Mouse (Mus musculus) T-helper 2 cell (primary cell): ENCODE data around the gene Adgrg5.

Source experiments
- in situ Hi-C: fragments of 300-600 bp; cut with MboI, MseI; formaldehyde crosslinking; loops from one replicate; pipeline ENCODE4 v1.15.1; 2025; ENCODE audit warnings: high pct_unique_total_duplicates

The Adgrg5 gene

DNA sequence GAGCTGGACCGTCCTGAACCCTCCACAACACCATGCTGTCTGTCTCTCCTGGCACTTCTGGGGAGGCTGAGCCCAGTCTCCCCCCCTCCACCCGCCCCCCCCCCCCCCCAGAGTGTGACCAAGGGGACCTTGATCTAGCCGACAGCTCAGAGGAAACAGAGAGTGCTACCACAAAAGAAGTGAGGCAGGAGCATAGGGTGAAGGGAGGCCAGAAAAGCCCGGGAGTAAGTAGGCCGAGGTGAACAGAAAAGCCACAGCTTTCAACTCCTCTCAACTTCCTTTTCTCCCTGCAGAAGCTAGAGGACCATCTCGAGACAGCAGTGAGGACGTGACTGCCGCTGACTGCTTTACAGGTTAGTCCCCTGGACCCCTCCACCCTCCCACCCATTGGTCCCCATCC, at the start of gene Adgrg5:
Gene Adgrg5, plus strand, starts transcription at position 290 of the 400 bp plus-strand sequence.
- in situ Hi-C loops, result no loop called here

DNA sequence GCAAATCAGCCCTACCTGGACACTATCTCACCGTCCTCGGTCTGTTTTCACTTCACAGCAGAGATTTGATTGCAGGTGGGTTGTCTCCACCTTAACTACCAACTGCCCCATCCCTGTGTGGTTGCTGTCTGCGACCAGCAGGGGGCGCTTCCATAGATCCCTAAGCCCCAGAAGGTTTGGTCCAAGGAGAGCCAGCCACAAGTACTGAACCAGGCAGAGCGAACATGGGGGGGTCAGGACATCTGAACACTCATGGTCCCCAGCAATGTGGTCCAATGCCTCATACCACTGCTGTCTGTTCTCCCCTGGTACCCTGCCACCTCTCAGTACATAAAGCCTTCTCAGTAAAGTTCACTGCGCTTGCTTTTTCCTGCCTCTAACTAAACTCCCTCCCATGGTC, 49.1 kb upstream of the Adgrg5 start:
- in situ Hi-C loops, result no loop called here

DNA sequence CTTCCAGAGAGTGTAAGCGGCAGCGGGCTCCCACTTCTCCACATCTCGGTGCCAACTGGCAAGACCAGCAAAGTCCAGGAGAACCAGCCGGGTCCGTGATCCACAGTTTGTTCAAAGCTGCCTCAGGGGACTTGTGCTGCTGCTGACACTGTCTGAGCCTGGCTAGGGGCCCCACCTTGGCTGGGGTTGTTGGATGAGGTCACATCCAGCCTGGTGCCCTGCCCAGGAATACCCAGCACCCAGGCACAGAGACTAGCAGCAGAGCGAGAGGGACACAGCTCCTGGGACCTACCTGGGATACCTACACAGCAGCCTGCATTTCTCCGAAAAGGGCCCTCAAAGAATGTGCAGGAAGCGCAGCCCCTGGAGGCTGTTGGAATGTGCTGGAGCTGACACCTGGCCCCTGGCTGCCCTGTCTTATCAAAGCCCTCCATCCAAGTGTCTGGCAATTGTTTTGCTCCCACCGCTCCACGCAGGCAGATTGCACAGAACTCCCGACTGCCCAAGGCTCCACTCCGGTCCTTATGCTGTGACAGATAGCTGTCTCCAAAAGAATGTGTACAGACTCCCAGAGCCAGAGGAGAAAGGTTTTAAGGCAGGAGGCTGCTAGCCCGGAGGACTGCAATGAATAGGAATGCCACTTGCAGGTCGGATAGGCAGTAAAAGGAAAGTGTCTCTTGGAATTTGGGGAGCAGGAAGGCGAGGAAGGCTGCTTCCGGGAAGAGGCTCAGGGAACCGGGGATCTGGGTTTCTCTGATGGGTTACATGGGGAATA, 48.2 kb upstream of the Adgrg5 start:
- in situ Hi-C loops, result no loop called here

DNA sequence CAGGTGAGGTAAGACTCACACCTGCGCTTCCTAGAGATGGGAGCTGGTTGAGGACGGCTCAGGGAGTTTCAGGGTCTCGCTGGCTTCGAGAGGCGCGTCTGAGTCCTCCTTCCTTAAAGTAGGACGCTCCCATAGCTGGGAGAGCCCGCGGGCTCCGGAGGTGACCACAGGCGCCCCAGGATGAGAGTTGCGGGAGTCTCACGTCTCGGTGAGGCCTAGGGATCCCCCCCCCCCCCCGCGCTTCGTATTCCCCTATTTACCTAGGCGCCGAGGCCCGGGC, 47.7 kb upstream of the Adgrg5 start:
- in situ Hi-C loops, result no loop called here

DNA sequence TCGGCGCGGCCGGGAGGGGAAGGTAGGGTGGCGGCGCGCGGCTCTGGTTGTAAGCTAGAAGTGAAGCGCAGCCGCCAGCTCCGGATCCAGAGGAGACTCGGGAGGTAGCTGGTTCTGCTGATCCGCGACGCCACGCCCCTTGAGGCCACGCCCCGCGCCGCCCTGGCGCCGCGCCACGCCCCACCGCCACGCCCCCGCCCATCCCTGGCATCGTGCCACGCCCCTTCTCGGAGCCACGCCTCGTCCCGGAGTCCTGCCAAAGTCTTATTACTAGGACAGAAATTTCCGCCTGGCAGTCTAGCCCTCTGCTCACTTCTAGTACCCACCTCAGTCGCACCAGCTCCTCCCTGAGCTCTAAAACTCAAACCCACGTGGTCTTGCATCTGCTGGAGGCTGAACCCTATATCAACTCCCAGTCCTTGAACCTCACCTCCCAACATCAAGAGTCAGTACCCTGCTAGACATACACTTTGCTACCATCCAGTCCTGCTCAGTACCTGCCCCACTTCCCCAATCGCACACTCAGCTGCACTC, 47.2 kb upstream of the Adgrg5 start, which contains the start of gene Dok4:
Gene Dok4, minus strand, starts transcription at position 134 of the 534 bp plus-strand sequence.
- in situ Hi-C loops, result no loop called here

DNA sequence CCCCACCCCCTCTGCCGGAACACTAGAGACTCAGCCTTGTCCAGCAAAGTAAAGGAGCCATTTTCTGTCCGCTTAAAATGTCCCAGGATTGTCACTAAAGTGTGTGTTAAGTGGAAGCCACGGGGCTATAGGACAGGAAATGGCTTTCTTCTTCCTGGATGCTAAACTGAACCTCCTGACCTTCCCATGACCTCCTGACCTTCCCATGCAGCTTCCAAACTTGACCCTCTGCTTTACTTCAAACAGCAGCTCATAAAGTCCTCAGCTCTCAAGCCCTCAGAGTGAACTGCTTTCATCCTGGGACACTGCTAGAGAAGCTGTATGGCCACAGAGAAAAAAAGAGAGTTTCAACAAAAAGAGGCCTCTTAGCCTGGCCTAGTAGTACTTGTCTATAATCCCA, 46.7 kb upstream of the Adgrg5 start:
- in situ Hi-C loops, result no loop called here

DNA sequence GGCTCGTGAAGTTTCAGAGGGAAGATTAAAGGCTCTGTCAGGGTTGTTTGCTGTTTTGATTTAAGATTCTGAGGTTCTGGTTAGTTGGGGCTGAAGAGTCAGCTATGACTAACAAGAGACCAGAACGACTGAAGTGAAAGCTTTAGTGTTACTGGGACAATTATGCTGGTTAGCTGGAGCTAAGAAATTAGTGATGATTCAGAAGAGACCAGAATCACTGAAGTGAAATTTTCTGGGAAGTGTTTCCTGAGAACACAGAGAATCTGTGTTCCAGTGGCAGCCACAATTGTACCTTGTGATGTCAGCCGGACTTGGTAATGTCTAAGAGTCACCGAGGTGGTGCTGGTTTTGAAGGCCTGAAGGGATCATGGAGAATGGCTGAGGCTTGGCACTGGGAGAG, 42.8 kb upstream of the Adgrg5 start:
- in situ Hi-C loops, result no loop called here

DNA sequence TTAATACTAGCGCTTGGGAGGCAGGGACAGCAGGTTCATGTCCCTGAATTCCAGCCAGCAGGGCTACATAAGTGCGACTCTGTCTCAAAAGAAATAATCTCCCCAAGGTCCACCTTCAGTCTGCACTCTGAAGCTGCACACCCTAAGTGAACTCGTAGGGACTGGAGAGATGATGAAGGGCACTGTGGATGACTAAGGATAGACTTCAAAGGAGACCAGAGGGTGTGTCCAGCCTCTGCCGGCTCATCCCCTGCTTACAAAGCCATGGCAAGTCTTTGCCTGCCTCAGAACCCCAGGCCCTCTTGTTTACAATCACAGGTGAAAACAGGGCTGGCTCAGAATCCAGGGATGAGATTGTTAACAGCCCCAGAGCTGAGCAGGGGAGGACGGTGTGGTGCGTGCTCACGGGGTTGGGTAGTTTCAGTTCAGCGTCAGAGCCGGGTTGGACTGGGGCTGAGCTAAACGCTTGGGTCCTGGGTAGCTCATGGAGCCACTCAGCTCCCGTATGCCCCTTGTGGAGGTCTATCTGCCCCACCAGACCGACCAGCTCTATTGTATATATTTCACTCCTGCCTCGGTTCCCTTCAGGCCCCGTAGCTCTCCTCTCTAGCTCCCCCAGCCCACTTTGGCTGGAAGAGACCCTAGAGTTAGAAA, 35.0 kb upstream of the Adgrg5 start:
- in situ Hi-C loops, result no loop called here

DNA sequence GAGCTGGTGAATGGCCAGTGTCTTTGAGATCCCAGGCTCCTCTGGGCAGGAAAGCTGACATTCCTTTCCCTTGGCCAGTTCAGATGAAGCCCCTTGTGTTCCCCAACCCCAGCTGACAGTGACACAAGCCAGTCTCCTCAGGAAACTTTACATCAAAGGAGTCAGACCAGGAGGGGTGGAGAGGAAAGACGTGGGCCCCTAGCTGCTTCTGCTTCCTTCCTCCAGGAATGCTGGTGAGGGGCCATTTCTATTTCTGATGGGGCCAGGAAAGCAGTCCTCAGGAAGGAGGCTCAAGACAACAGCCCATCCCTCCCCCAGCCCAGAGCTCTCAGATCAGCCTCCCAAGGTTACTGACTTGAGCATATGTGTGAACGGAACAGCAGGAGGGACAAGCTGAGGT, 30.6 kb upstream of the Adgrg5 start:
- in situ Hi-C loops, result no loop called here

DNA sequence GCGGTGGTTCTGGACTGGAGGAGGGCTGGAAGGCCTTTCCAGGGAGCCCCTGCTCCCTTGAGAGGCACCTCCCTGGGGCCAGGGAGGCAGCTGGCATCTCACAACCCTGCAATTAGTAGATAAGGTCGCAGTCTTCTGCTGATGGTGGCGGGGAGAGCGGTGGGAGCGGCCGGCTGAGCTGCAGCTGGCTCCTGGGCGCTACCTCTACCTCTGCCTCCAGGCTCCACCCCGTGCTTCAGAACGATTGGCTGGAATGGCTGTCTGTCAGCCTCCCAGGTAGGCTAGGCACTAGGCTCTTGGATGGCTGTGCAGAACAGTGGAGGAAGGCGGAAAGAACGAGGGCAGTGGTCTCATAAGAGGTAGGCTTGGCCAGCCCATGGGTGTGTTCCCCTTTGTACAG, 24.2 kb upstream of the Adgrg5 start:
- in situ Hi-C loops, result no loop called here

DNA sequence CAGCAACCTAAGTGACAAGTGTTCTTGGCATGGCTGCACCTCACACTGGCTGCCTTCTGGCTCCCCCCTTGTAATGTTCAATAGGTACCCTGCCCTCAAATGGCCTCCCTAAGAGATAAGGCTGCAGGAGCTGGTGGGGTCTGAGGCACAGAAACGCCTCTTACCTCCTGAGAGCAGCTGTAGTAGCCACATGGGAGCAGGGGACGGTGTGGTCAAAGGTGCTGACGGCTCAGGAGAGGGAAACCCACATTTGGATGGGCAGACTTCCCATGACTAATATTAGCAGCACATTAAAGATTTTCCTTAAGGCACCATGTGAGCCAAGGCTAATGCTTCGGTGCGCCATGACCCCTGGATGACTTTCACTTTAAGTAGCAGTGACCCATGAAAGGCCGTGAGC, 22.9 kb upstream of the Adgrg5 start:
- in situ Hi-C loops, result no loop called here

DNA sequence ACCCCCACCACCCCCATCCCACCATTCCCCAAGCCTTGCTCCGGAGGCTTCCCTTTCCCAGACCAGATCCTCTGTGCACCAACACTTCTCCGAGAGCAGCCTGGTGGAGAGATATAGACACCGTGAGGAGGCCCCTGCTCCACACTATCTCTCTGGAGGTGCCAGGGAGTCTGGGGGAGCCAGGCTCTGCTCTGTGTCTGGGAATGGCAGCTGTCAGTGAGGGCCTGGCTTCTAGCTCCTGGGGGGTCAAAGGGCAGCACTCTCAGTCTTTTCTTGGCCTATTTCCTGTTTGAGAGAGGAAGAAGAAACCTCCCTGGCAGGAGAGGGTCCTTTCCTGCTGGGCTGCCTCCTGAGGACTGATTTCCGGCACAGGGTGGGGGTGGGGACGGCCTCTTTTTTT, 22.5 kb upstream of the Adgrg5 start:
- in situ Hi-C loops, result no loop called here

DNA sequence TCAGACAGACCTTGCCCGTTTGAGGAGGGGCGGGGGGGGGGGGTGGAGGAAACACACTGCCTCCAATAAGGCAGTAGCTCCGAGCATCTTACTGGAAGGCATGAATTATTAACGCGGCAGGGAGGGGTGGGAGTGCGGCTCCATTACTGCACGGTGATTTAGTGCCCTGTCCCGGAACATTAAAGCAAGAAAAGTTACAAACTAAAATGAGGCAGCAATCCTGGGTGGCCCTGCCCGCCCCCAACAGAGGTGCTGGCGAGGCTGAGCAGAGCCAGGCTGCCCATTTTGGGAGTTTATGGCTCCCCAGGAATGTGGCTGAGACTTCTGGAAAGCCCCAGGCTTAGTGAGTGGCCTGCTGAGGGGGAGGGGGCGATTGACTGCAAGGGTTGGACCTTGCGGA, 19.8 kb upstream of the Adgrg5 start:
- in situ Hi-C loops, result no loop called here

DNA sequence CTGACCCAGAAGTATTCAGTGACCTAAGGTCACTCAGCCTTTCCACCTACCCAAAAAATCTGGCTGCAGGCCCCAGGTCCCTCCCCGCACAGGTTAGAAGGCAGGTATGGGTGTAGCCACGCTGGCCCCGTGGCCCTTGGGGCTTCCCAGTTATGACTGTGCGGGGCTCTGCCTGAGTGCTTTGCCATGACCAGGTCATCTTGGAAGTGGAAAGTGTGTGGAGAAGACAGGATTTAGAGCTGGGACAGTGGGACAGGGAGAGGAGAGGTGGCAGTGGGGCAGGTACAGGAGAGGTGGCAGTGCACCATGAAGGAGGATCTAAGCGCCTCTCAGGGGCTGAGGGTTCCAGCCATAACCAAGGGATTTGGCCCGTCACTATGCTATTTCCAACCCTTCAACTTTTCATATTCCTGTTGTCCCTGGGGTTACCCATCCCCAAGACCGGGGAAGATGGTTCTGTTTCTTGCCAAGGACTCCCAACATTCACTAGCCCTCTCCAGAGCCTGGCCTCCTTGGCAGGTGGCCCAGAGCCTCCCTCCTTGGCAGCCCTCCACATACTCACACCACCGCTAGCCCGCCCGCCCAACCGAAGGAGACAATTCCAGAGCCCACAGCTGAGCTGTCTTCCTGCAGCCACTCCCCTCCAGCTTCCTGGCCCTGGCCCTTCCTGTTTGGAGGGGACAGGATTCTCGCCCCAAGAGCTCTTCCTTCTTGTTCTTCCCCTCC, 18.9 kb upstream of the Adgrg5 start:
- in situ Hi-C loops, result loop anchor here (5.0 kb wide), 1 partner anchor 37 kb away; no protein-coding TSS in a partner anchor

DNA sequence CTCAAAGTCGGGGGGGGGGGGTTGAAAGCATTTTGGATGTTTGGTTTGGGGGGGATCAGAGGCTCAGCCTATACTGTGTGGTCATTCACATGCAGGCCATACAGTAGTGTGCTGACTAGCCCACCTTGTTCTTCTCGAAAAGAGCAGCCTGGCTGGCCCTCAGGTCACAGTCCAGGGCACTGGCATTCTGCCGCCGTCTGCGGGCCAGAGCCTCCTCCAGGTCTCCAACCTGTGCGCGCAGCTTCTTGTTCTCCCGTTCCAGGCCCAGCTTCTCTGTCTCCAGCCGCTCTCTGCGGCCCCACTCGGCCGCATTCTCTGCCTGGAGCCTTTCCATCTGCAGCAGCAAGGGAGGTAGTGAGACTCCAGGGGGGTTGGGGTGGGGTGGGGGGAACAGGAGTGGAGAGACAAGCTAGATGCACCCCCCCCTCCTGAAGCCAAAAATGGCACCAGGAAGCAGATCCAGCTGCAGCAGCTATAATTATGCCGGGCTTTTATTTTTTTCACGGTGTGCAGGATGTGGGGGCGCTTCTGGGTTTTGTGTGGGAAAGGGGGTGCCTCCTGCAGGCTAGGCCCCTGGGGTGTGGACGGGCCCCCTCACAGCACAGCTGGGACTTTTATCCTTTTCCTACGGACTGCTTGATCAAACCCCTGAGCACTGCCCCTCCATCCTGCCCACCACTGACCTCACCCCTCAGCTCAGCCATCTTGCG, 15.7 kb upstream of the Adgrg5 start:
- in situ Hi-C loops, result loop anchor here (5.0 kb wide), 1 partner anchor 40 kb away; no protein-coding TSS in a partner anchor

DNA sequence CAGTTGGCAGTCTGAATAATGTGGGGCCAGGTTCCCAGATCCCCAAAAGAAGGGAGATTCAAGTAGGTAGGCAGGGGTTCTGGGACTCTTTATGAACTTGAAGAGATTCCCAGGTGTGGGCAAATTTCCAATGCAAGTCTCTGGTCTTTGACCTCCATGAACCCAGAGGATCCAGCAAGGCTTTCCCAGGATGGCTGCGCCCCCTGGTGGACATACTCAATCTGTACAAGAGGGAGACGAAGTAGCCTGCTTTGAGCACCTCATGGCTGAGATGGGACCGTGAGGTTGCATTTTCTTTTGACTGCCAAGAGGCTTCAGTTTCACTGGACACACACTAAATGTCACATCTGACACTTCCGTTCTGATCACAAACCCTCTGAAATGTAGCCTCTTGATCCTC, 14.6 kb upstream of the Adgrg5 start:
- in situ Hi-C loops, result loop anchor here (5.0 kb wide), 1 partner anchor 42 kb away; no protein-coding TSS in a partner anchor

DNA sequence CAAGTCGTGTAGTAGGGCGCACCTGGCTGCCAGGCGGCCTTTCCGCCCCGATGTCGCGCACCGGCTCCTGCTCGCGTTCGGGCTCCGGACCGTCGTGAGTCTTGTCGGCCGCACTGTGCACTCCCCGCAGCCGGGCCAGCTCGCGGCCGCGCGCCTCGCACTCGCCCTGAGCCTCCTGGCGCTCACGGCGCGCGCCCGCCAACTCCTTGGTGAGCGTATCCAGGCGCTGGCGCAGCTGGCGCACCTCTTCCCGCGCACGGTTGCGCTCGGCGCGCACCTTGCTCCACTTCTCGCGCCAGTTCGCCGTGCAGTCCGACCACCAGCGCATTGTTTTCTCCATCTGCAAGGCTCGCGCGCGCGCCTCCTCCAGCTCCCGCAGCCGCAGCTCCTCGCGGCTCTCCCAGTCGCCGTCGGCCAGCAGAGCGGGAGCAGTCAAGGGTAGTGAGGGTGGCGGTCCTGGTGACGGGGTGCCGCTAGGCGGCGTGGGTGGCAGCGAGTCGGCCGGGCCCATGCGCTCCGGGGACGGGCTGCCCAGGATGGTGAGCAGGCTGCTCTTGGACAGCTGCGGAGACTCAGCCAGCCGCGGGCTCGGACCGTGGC, 10.3 kb upstream of the Adgrg5 start:
- in situ Hi-C loops, result no loop called here

DNA sequence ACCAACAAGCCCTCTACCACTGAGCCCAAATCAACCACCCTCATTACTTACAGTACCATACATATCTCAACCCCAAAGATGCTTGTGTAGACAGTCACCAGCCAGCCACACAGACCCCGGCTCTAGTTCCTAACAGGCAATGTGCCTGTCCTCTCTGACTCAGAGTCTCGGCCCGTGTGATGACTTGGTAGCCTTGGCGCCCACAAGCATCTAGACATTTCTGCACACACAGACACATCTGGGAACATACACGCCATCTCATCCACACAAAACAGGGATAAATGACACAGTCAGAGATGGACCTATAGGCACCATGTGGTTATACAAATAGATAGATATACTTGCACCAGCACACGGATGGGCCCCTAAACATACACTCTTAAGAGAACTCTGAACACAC, 9.2 kb upstream of the Adgrg5 start:
- in situ Hi-C loops, result no loop called here

DNA sequence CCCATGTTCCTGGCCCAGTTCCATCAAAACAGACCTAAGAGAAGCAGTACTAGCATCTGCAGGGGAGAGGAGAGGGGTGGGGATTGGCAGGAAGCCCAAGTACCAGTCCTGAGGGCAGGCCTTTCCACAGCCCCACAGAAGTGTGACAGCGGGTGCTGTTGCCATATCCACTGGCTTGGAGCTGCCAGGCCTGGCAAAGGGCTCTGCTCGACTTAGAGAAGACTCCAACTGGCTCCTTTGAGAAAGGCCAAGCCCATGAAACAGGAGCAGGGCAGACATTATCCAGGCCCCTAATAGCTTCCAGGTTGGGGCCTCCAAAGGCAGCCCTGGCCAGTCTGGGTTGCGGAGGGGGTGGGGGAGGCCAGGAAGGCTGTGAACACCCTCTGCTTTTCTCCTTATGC, 8.8 kb upstream of the Adgrg5 start:
- in situ Hi-C loops, result no loop called here

DNA sequence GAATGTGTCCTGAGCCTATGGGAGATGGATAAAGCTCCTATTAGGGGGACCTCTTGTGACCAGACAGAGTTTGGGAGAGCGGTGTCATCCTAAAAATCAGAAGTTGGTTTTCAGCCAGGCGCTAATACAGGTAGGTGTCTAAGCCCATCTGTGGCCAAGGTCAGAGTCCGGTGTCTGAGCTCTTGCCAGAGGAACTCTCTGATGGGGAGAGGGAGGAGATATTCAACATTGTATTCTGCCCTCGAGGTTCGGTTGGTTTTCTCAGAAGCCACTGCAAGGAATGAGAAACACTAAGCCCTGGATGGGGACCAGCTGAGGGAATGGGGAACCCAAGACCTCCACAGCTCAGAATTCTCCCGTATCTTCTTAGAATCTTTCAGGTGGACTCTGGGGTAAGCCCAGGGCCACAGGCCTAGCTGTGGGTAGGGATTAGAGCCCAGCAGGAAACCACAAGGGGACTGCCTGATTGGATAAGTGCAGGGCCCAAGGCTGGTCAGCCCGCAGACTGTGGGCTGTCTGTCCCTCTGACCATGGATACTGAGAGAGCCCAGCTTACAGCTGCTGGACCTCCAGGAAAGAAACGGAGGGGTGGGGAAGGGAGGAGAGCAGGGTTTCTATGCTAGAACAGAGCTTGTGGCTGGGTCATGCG, 7.1 kb upstream of the Adgrg5 start:
- in situ Hi-C loops, result no loop called here

DNA sequence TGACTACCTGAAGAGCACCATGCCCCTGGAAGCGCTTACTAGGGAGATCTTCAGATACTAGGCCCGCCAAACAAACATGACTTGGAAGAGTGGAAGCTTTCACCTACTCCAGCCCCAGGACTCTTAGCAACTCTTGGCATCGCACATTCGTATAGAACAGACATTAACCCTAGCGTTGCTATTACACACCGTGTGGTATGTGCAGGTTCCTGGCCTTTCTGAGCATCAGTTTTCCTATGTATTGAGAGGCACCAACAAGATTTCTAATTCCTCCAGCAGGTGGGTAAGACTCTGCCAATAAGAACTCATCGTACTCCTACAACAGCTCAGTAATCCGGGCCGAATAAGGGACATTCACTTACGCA, 6.6 kb upstream of the Adgrg5 start:
- in situ Hi-C loops, result no loop called here
